Comparison of ENCODE assay signal across 9 mouse cellular contexts in the genomic region with DNA sequence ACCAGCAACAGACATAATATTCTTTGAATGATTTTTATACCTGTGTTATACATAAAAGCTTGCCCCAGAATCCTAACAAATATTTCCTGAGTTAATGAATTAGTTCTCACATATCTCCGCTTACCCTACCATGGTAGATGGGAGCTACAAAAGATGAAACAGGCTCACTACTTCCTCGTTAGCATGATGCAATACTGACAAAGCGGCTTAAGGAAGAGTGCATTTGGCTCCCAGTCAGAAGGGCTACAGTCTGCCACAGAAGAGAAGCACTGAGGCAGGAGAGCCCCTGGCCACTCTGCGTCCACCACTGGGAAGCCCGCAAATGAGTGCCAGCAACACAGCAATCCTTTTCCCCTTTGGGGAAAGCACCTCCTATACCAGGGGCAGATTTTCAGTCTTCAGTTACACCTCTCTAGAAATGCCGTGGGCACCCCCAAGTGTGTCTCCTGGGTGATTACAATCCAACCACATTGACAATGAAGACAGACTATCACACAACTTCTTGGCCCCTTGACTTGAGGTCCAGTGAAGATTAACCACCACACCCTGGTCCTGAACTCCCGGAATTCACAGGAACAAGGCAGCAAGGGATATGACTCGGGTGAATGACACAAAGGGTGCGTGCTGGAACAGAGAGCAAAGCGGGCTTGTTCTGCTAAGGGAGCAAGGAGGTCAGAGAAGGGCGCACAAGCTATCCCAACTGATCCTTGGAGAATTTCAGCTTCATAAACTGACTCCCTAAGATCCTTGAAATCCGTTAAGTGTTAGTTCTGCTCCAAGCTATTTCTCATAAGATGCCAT. TPM values are rescaled to one million over a fixed set of nuclear protein-coding genes. Genes with fewer than 3 reads are reported as not detected.
DNase-seq lines count a peak whose midpoint lies in the region; ATAC-seq lines count a peak whose summit lies in the region.
"Had no signal": no experiment of that assay in that cellular context is flagged by ENCODE, and none has a peak within 500 bp of the region (broad histone marks: within the 10 kb centered on the region; RNA-seq: fewer than 3 reads in every experiment).

No protein-coding gene starts in this region.

- no peaks in the 10 kb centered on the region for H3K27me3 ChIP-seq in heart, embryonic 10.5 days (ENCODE audit: insufficient read depth, poor library complexity, severe bottlenecking)
- H3K27me3 ChIP-seq in lung, embryonic 16.5 days (ENCODE audit: control insufficient read depth, insufficient read depth, low read depth, low read length): no peaks in the 10 kb centered on the region
- H3K27me3 ChIP-seq in limb, embryonic 15.5 days: no peaks in the 10 kb centered on the region
- no peaks in the 10 kb centered on the region for H3K27me3 ChIP-seq in stomach, embryonic 16.5 days (ENCODE audit: control insufficient read depth, insufficient read depth, low read length)

- no peak overlapping the region for H3K4me2 ChIP-seq in lung, embryonic 16.5 days (ENCODE audit: low read depth, low read length)
- no peak overlapping the region for H3K4me2 ChIP-seq in limb, embryonic 15.5 days
- H3K4me2 ChIP-seq in stomach, embryonic 16.5 days (ENCODE audit: low read depth, low read length): no peak overlapping the region

- H3K27ac ChIP-seq in heart, embryonic 10.5 days: peak overlapping the region; percentile 85
- peak overlapping the region; percentile 88 for H3K27ac ChIP-seq in lung, embryonic 16.5 days (ENCODE audit: low read length)
- H3K27ac ChIP-seq in limb, embryonic 15.5 days: peak overlapping the region; percentile 65
- H3K27ac ChIP-seq in stomach, embryonic 16.5 days (ENCODE audit: low read length): peak overlapping the region; percentile 93; the same call in 1 of the 2 replicates

- no peak for DNase-seq in heart, embryonic 10.5 days (ENCODE audit: low spot score)
- DNase-seq in heart, postnatal 14 days: no peak
- no peak for DNase-seq in lung, postnatal 4 days
- no peak for DNase-seq in retina, embryonic 14.5 days (ENCODE audit: low spot score)
- no peak for DNase-seq in adrenal gland, postnatal 10 days

- peak overlapping the region; percentile 2; the same call in 1 of the 2 replicates for H3K9ac ChIP-seq in lung, embryonic 16.5 days (ENCODE audit: low read length)
- H3K9ac ChIP-seq in limb, embryonic 15.5 days: no peak overlapping the region
- no peak overlapping the region for H3K9ac ChIP-seq in stomach, embryonic 16.5 days (ENCODE audit: low read length)

- peaks cover 66% of the 10 kb centered on the region for H3K4me1 ChIP-seq in heart, embryonic 10.5 days
- H3K4me1 ChIP-seq in lung, embryonic 16.5 days (replicated peaks; ENCODE audit: control insufficient read depth, insufficient read depth, low read length): peaks cover 44% of the 10 kb centered on the region
- peaks cover 45% of the 10 kb centered on the region for H3K4me1 ChIP-seq in limb, embryonic 15.5 days
- H3K4me1 ChIP-seq in stomach, embryonic 16.5 days (ENCODE audit: control insufficient read depth, insufficient read depth, low read length): peaks cover 32% of the 10 kb centered on the region

- peaks cover 4% of the 10 kb centered on the region; the same call in 1 of the 2 replicates for H3K9me3 ChIP-seq in heart, embryonic 10.5 days
- H3K9me3 ChIP-seq in lung, embryonic 16.5 days (ENCODE audit: control insufficient read depth, low read length): peaks cover 6% of the 10 kb centered on the region; the same call in 1 of the 2 replicates
- no peaks in the 10 kb centered on the region for H3K9me3 ChIP-seq in limb, embryonic 15.5 days
- H3K9me3 ChIP-seq in stomach, embryonic 16.5 days (replicated peaks; ENCODE audit: control insufficient read depth, low read length): peaks cover 8% of the 10 kb centered on the region; the same call in 1 of the 2 replicates

- no peak overlapping the region for H3K4me3 ChIP-seq in heart, embryonic 10.5 days
- H3K4me3 ChIP-seq in lung, embryonic 16.5 days (ENCODE audit: low read length): no peak overlapping the region
- H3K4me3 ChIP-seq in limb, embryonic 15.5 days: no peak overlapping the region
- no peak overlapping the region for H3K4me3 ChIP-seq in stomach, embryonic 16.5 days (replicated peaks; ENCODE audit: low read length)

- ATAC-seq in lung, embryonic 16.5 days (ENCODE audit: low read depth): no peak
- no peak for ATAC-seq in limb, embryonic 15.5 days (ENCODE audit: insufficient number of reproducible peaks, low FRiP score, low TSS enrichment, low read depth)
- ATAC-seq in stomach, embryonic 16.5 days (ENCODE audit: insufficient read depth, low FRiP score): no peak
- ATAC-seq: midbrain, embryonic 16.5 days had no signal

- H3K36me3 ChIP-seq in heart, embryonic 10.5 days: peaks cover 32% of the 10 kb centered on the region
- H3K36me3 ChIP-seq in lung, embryonic 16.5 days (ENCODE audit: control insufficient read depth, insufficient read depth, low read length): peaks cover 2% of the 10 kb centered on the region; the same call in 1 of the 2 replicates
- H3K36me3 ChIP-seq in limb, embryonic 15.5 days: no peaks in the 10 kb centered on the region
- H3K36me3 ChIP-seq in stomach, embryonic 16.5 days (ENCODE audit: control insufficient read depth, insufficient read depth, low read length): peaks cover 5% of the 10 kb centered on the region; the same call in 1 of the 2 replicates

- intact Hi-C loops in heart, postnatal 14 days (cut with DNase I): no loop called here

- 85% methylated on average over 12 of the region's 12 CpGs for WGBS in heart, embryonic 10.5 days
- 86% methylated on average over 12 of the region's 12 CpGs for WGBS in lung, embryonic 16.5 days
- WGBS in limb, embryonic 15.5 days: 85% methylated on average over 12 of the region's 12 CpGs
- WGBS in stomach, embryonic 16.5 days: 82% methylated on average over 12 of the region's 12 CpGs

RNA-seq across cellular contexts. Expression of a gene that starts 19.2 kb away (rescaled TPM):
- polyA plus RNA-seq in heart, embryonic 10.5 days (2016; fragmentation: Nextera tagmentation; extraction: Ambion mirVana): 263 and 343 TPM in 2 replicates
- 100 to 1,000 TPM; 251 to 264 TPM for total RNA-seq in heart, postnatal 14 days (2021)
- 170 and 179 TPM in 2 replicates for polyA plus RNA-seq in lung, embryonic 16.5 days (2015; fragmentation: Nextera tagmentation; extraction: Ambion mirVana)
- 117 and 133 TPM in 2 replicates for polyA plus RNA-seq in limb, embryonic 15.5 days (2015; fragmentation: Nextera tagmentation; extraction: Ambion mirVana)
- polyA plus RNA-seq in stomach, embryonic 16.5 days (2015; fragmentation: Nextera tagmentation; extraction: Ambion mirVana): 136 and 141 TPM in 2 replicates
- 100 to 1,000 TPM; 109 to 128 TPM for total RNA-seq in adrenal gland, postnatal 10 days (2021)
